Mouse (Mus musculus): ENCODE results near the gene Shank2.
A peak's percentile ranks its signal among the peaks of the same experiment; 100 is the strongest.

Shank2 gene

DNA sequence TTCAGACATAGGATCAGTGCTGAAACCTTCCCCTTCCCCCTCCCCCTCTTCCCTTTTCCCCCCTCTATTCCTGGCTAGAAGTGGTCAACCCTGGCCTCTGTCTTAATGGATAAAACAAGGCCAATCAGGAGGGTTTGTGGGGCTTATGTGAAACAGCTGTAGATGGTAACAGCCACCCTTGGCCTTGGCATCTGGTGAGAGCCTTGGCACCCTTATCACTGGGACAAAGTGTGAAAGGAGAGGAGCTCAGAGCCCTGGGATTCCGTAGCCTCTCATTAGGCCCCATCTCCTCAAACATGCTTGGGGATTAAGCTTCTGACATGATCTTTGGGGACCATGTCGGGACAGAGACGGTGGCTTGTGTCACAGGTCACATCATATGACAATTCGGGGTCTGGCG, 106.4 kb downstream of the Shank2 start:
- DNase-seq: no peak

- no peak for DNase-seq
These were observed 109.4 kb downstream of the Shank2 start for GRCm38 (mm10) chr7:144111026-144111604.

DNA sequence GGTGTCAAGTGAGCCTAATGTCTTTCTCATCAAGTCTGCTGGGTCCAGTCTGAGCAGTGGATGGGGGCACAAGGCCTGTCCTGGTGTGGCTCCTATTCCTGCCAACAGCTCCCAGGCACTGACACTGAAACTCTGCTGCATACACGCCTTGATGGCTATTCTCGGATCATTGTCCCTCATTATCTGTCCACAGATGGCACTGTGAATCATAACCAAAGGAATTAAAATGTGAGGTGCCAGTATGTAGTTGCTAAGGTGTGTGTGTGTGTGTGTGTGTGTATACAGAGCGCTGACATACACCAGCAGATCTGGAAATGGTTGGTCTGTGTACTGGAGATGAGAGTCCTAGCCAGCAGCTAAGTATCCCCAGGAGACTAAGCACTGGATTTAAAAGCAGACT, 110.3 kb downstream of the Shank2 start:
- no peak for DNase-seq

DNA sequence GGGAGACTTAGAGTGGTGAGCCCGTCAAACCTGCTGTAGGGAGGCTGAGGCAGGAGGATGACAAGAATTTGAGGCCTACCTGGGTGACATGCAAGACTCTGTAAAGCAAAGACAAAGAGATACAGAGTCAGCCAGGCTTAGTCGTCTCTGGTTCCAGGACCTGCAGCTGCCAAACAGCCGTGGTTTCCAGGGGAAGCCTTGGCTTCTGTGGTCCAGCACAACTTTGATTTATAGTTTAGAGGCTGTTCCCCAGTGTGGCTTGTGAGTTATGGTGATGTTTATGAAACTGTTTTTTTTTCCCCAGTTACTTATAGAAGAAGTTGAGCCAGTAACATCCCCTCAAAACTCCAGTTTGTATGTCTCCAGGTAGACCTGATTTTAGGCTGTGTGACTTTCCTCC, 112.5 kb downstream of the Shank2 start:
- DNase-seq: no peak

DNA sequence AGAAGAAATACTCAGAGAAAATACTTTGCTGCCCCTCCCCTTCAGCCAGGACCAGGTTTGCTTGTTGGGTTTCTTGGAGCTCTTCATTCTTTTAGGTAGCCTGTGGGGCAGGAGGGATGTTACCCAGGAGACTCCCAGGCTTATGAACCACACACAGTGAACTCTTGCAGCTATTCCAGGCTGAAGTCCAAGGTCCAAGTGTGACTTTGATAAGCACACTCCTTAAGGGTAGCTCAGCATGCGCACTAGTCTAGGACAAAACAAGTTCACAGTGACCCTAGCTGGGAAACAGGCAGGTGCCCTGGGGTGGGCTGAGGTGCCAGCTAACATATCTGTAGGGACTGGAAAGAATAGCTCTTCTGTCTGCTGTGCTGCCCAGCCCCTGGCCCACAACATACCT, 117.8 kb downstream of the Shank2 start:
- no peak for DNase-seq

DNA sequence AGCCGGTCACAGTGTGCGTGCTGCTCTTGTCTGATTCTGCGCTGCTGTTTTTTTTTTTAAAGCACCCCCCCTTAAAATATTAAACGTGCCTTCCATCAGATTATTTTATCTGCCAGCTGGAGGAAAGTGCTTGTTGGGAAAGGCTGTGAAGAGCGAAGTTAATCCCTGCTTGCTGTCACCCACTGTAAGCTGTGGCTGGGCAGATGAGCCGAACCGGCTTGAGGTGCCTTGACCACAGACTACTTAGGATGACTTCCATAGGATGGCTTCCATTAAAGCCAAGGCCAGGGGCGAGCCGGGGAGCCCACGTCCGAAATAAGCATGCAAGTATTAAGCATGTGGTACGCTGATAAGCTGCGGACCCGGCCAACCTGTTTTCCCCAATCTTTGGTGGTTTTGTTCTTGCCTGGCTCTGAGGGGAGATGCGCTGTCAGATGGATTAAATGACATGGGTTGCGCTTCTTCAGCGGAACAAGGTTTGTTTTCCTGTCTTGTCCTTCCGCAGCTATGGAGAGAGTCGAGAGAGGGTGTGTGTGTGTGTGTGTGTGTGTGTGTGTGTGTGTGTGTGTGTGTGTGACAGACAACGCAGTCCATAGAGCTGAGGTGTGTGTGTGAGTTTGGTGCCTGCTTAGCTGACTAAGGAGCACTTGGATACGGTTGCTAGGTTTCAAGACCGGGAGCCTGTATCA, 131.1 kb downstream of the Shank2 start:
- no peak for DNase-seq

DNA sequence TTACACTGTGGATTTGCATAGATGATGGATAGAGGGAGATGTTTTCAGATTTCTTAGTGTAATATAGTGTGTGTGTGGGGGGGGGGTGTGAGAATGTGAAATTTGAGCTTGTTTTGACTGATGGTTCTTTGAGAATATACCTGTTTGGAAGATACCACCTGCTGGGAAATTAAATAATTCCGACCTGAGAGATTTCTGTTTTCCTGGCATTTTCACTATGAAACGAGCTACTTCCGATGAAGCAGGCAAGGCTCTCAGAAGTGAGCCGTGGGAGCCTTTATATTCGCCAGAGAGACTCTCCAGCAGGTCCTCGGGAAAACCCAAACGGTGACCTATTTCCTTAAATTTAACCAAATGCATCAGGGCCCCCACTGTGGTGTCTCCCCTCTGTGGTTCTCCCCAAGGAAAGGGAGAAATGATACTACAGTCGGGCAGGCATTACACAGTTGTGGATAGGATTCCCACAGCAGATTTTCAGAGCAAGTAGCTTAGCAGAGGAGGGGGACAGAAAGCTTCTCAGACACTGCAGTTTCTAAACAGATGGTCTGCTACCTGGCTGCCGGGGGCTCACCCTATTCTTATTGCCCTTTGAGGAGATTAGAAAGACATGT, 131.8 kb downstream of the Shank2 start:
- DNase-seq: no peak

GRCm38 (mm10) chr7:144134699-144135098, 133.0 kb downstream of the Shank2 start:
- no peak for DNase-seq

- no peak for DNase-seq
These were observed 136.1 kb downstream of the Shank2 start for GRCm38 (mm10) chr7:144137827-144138226.

DNA sequence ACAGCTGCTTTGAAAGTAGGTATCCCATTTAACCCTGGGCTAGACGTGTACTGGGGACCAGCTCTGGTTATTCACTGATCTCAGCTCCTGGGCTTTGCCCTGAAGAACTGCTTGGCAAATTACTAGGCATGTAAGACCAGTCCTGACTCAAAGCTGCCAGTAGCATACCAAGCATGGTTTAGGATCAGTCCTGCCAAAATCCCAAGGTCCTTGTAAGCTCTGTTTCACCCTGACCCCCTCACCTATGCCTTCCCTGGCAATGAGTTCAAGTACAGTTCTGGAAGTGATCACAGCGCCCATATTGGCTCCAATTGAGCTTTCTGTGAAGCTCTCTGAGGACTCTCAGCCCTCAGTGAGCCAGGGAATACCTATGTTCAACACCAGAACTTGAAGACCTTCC, 136.7 kb downstream of the Shank2 start:
- DNase-seq: no peak

DNA sequence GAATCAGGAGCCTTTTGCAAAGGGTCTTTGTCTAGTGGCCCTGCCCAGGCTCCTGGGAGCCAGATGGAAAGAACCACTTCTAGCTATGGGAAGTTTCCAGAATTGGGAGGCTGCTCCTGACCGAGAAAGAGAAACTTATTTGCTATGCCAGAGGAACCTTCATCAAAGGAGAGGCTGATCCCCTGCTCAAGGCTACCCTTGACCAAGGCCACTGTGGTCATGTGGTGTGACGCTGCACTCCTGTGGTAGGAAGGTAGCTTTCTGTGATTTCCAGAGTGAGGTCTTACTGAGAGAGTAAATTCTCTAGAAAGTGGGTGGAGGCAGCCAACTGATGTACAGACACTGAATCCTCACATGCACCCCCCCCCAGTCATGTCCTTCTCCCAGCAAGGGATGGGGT, 138.0 kb downstream of the Shank2 start:
- no peak for DNase-seq

- DNase-seq: peak; percentile 20
These were observed 138.7 kb downstream of the Shank2 start for GRCm38 (mm10) chr7:144140470-144140869.

- no peak for DNase-seq
These were observed 140.3 kb downstream of the Shank2 start for GRCm38 (mm10) chr7:144142036-144142435.

DNA sequence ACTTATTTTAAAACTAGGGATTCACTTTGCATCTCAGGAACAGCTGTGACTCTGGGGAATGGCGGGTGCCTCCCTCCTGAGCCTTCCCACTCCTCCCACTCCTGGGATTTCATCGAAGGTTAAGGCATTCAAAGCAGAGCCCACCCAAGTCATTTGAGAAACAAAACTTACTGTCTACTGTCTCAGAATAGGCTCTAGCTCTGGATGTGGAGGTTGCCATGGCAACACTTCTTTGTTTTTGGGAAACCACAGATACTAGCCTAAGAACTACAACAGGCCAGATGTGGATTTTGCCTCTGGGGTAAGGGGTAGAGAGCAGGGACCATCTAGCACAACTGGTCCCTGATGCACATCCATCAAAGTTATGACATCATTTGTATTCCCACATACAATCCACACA, 142.2 kb downstream of the Shank2 start:
- DNase-seq: no peak

DNA sequence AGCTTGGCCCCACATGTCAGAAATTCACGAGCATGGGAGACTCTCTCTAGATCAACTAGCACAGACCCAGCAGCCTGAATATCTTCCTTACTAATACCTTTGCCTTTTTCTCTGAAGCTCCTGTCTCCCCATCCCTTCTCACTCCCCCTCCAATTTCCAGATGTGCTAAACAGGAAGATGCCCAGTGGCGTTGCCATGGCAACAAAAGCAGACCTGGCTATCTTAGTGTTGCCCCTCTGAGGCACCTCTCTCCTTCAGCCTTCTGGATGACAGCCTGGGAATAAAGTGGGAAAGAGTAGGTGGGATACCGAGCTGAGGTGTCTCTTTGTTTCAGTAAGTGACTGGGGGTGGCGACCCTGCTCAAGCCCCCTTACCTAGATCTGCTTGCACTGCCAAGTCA, 146.4 kb downstream of the Shank2 start:
- no peak for DNase-seq

- DNase-seq: no peak
These were observed 151.4 kb downstream of the Shank2 start for GRCm38 (mm10) chr7:144153124-144153523.

DNA sequence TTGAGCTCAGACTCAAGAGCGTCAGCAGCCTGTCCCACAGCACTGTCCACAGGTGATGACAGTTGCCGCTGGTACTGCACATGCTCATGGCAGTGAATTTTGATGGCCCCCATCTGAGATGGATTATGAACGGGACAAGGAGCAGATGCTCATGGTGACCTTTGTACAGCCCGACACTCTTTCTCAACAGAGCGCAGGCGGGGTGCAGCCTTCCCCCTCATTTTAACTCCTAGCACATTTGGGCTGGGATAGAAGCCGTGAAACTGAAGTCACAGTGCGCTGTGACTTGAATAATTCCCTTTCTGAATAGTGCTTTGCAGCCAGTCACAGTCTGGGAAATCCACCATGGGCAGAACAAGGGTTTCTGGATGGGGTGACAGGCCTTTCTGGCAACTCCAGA, 152.0 kb downstream of the Shank2 start:
- no peak for DNase-seq

DNA sequence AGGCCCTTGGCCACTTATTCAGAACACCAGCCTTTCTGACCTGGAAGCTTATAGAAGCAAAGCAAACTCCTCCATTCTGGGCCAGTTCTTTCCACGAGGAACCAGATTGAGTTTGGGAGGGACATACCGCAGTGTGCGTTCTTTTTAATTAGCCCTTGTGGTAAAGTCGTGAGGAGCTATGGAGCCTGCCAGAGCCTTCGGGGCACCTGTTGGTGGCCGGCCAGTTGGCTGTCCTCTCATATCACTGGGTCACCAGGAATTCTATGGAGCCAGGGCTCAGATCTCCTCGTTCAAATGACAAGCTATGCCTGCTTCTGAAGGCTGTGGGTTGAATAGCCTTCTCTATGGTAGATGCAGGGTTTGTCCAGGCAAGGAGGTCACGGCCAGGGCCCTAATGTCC, 156.2 kb downstream of the Shank2 start:
- DNase-seq: no peak

DNA sequence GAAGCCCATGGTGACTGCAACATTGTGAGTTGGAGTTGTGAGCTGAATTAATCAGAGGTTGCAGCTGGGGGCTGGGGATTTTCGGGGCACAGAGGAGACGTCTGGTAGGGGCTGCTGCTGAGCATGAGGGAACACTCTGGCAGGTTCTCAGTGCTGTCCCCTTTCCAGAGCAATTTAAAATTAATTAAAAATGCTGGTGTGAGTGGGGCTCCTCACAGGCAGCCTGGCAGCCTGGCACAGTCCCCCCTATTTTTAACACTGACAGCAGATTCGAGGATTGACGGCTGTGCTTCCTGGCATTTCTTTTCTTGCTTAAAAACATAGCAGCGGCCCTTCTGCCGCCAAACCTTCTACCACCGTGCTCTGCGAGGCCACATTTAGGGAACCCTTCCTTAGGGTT, 157.8 kb downstream of the Shank2 start:
- no peak for DNase-seq

DNA sequence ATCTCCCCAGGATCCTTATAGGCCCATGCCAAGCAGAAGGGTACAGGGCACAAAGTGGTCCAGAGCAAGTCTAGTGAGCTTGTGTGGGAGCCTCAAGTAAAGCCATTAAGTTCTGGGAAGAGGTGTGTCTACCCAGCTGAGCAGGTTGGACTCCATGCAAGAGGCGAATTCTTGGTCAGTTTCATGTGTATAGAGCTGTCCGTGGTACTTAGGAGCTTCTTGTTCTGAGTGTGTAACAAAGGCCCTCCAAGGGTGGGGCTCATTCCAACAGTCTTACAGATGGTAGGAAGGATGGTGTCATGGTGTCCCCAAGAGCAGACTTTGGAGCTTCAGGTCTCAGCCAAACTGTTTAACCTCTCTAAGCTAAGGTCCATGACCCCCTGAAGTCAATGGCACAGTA, 158.3 kb downstream of the Shank2 start:
- DNase-seq: no peak

GRCm38 (mm10) chr7:144160646-144161249, 159.0 kb downstream of the Shank2 start:
- no peak for DNase-seq

DNA sequence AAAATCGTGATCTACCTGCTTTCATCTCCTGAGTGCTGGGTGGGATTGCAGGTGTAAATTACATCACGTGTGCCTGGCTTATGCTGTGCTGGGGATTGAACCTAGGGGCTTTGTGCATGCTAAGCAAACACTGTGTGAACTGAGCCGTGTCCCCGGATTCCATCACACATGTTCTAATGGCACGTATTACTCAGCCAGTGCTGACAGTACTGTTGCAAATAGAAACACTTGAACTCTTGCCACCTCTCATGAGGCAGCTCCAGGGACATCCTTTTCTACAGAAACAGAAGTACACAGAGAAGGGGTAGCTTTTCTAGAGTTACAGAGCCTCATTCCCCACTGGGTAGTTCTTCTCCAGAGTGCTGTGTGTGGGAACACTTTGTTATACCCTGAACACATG, 168.5 kb downstream of the Shank2 start:
- no peak for DNase-seq

GRCm38 (mm10) chr7:144170686-144171085, 169.0 kb downstream of the Shank2 start:
- DNase-seq: no peak

GRCm38 (mm10) chr7:144173869-144174268, 172.1 kb downstream of the Shank2 start:
- DNase-seq: no peak

All from kidney, adult 18-20 months (tissue).